Mouse (Mus musculus) spleen, postnatal 0 days (tissue): ENCODE data around the gene Rnpc3. TPM values are rescaled to one million over a fixed set of nuclear protein-coding genes. Genes with fewer than 3 reads are reported as not detected.

Experiments used
- polyA plus RNA-seq: library from polyadenylated mRNA; unstranded; fragments of >200 nt; fragmentation: Nextera tagmentation; extraction: Ambion mirVana; gene quantifications from 2 replicates; pipeline ENCODE4 v1.2.1, GENCODE M21; 2015

The Rnpc3 gene
- 25.3 and 26.0 TPM in 2 replicates for polyA plus RNA-seq

DNA sequence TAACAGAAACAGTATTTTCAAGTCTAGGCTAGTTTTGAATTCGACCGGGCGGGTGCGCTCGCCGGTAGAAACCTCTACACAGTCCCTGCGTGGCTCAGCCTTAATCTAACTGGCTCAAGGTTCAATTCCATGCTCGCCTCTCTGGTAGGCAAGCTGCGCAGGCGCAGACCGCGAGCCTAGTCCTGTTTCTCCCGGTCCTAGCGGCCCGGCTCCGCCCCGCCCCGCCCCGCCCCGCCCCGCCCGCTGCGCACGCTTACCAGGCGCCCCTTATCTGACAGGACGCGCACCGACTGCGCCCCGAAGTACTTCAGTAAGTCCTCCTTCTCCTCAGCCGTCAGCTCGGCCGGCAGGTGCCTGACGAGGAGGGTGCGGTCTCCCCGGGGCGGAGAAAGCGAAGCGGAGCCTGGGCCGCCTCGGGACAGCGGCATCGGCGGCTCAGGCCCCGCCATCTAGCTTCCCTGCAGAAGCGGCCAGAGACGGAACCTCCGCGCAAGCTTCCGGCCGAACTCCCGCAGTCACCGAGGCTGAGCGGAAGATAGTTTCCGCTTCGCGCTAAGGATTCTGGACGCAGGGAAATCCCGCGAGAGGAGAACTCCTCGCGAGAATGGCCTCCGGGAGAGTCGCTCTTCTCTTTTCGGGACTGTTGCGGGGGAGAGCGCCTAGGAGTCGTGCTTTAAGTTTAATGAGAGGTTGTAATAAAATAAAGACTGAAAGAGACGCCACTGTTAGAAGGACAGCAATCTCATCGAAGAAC is at the start of gene Rnpc3:
Gene Rnpc3, minus strand, starts transcription at position 544 of the 754 bp plus-strand sequence.

DNA sequence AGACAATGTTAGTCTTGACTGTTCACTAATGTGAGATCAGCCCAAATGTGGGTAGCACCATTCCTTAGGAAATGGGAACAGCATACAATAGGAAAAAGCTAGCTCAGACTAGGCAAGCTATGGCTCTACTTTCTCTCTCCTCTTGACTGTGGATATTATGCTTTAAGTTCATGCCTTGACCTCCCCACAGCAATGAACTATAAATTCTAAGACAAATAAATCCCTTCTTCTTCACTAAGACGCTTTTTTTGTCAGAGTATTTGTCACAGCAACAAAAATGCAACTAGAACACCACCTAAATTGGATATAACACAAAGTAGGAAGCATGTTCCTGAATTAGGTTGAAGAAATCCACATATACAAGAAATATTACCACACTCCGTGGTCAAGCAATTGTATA is 23.4 kb downstream of the Rnpc3 start, which contains the start of gene Amy1:
Gene Amy1, minus strand, starts transcription at position 101 of the 400 bp plus-strand sequence.

Other genes with a start within 250 kb of the Rnpc3 start
- gene Amy2a1, start 97.7 kb downstream of the Rnpc3 start, polyA plus RNA-seq, result 19.8 and 158 TPM in 2 replicates
- 0.97 TPM in 2 replicates for gene Amy1, start 23.4 kb downstream of the Rnpc3 start, polyA plus RNA-seq